Mouse (Mus musculus) cerebellum, adult (tissue): ENCODE data around the gene Nabp1.
"Not testable (repeated sequence)": the region's sequence is repeated elsewhere in the genome, so short reads cannot be mapped to it uniquely, and the experiment has no call there.

Source experiments
- ATAC-seq: cut with Nextera tagmentation; 2 replicates; pipeline ENCODE4 v1.9.2; 2017; ENCODE audit warnings: mild to moderate bottlenecking, moderate library complexity, mixed read lengths; ENCODE audit not compliant: insufficient number of reproducible peaks, low FRiP score, low TSS enrichment

Nabp1 gene

DNA sequence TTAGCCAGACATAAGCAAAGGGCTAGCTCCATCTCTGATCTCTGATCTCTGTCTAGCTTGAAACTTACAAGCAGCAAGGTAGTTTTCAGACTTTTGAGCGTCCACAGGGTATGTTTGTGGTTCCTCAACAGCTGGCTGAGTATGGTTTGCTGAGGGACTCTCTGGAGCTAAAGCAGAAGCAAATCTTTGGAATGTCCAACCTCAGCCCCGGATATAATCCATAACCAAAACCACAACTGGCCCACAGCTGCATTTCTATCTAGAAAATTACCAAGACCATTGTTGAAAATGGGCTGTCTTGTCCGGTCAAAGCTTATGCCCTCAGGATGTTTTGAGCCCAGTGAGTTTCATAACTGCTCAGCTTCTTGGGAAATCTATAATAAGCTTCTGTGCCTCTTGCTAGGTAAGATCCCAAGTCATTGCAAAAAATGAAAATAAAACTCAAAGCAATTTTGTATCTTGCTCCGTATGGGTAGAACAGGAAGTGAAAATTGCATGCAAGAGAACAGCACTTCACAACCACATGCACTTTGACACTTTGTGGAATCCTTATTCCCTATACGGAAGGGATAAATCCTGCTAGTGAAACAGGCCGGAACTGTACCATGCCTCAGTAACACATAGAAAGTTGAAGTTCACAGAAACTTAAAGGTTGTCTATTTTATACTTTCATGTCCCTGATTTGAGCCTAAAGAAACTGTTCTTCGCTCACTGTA lies 15.5 kb upstream of the Nabp1 start:
- ATAC-seq = no peak

DNA sequence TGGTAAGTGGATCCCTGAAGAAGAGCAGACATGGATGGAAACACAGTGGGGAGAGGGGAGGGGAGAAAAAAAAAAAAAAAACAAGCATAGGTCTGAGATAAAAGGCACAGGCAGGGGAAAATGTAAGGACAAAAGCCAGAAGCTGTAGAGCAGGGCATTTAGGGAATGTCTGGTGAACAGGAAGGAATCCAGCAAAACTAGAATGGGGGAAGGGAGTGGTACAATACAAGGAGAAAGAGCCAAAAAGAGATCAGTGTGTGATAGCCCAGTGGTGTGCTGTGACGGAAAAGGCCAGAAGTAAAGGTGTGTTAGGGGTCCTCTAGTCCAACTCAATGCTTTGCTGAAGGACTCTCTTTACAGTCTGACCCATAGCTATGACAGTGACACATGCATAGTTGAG lies 8.1 kb upstream of the Nabp1 start:
- no peak for ATAC-seq

DNA sequence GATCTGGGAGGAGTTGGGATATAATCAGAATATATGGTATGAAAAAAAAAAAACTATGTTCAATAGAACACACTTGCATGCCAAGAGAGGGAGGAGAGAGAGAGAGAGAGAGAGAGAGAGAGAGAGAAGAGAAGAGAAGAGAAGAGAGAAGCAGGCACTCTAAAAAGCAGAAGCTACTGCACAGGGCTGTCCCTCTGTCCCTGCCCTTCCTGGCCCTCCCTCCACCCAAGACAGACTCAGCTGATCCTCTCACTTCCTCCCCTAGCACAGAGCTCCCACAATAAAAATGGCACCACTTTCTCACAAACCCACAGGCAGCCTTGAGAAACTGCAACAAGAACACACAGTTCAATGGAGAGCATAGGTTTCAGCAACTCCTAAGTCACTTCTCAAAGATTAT lies 2.2 kb upstream of the Nabp1 start:
- ATAC-seq = no peak

DNA sequence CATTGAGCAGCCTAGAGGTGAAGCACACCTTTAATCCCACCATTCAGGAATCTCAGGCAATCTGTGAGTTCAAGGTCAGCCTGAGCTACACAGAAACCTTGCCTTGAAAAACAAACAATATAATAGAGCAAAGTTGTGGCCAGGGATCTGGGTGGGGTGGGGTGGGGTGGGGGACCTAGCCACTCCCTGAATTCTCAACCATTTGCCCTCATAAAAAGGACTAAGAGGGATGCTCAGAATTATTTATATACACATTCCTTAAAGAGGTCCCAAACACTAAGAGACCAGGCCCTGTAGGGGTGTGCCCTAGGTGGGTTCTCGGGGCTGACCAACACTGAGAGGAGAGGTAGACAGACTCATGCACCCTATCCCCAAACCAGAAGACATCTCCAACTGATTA lies 1.5 kb upstream of the Nabp1 start:
- ATAC-seq = no peak

DNA sequence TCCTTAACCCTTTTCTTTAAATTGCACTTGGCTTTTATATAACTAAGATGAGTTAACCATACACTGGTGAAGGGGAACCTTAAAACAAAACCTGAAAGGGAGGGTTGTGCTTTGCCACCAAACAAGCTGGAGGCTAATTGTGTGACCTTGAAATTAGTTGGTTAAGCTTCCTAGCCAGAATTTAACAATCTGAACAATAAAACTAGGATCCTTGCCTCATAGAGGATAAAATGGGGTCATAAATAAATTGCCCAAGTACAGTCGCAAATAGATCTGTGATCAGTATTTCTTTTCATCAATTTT lies 753 bp upstream of the Nabp1 start:
- ATAC-seq = no peak

DNA sequence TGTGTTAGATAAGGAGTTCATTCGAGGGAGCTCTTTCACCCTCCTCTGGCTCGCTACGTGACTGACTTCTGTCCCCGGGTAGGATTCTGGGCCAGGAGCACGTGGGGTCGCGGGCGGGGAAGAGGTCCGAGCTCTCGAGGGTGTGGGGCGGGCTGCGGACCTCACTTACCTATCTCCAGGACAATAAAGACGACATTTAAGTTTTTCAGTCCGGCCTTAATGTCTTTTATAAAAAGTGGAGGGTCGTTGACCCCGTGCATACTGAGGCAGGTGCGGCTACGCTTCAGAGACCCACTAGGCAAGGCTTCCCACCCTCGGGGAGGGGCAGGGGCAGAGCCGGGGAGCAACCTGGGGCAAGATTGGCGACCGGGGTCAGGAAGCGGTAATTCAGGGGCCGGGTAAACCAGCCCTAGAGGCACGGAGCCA lies 556 bp downstream of the Nabp1 start:
- ATAC-seq = peak; percentile 18

DNA sequence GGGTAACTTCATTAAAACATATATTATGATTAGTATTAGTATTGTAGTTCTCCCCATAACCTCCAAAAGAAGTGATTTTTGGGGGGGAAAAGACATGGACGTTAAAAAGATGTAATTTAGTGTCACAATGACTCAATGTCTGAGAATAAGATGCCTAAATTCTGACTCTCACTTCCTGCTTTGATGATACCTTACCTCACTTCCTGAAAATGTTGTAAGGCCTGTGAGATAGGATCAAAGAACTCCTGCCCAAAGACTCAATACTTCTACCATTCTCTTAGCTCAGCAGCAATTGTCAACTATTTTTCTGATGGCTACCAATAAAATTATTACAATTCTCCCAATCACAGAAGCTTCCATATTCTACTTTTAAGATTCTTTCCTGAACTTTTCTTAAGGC lies 1.8 kb downstream of the Nabp1 start:
- no peak for ATAC-seq

DNA sequence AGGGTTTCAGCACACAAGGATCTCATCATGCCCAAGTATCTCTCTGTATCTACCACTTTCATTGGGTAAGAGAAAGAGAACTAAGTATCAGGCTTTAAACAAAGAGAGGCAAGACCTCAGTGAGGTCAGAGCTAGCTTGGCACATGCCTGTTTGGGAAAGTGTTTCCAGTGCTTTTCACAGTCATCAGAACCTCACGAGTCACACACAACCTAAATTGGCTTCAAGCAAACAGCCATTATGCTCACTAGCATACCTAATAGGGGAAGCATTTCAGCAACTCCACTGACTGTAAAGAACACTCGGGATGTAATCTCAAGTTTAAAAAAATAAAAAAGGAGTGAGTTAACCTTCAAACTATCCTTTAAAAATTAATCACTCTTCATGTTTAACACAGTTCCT lies 10.1 kb downstream of the Nabp1 start:
- ATAC-seq = no peak

DNA sequence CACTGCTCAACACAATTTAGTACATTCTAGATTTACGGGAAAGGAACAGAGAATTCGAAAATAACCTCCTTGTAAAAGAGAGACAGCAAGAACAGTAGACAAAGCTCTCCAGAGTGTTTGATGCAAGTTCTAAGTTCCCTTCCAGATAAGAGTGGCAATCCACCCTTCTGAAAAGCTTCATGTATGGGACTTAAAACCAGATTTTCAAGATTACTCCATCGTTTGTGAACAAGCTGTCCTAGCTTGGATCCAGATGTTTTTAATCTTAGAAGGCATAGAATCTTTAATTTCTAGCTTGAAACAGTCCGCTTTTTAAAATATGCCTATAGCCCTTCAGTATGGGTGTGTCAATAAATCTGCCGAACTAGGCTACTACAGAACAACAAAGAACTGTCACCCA lies 11.0 kb downstream of the Nabp1 start:
- no peak for ATAC-seq

DNA sequence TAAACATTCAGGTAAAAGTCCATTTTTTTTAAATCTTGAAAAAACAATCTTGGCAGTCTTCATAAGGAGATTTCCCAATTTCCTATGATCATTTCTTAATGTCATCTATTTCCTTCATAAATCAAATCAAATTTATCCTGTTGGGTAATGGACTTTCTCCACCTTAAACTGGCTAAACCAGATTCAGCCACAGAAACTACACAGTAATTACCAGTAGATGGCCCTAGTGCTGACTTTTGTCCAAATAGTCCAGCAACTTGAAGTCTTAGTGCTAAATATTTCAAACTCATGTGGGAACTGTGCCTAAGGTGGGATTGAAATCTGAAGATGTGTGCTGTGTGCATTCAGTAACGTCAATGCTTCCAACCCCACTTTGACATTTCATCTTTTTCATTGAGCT lies 11.8 kb downstream of the Nabp1 start:
- ATAC-seq = no peak

DNA sequence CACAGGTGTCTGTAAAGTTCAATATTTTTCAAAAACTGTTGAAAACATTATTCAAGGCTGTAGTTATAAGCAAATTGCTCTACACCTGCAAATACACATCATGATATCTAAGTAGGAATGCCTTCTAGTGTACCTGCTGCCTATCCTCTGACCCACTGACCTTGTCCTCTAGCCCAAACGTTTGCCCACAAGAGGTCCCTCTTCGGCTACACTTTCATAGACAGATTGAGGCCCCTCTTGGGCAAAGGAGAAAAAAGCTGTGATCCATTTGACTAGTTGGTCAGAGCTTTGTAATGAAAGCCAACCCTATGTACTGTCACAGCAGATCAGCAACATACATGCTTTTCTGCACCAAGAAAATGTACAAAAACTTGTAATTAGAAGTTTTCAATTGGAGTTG lies 12.9 kb downstream of the Nabp1 start:
- no peak for ATAC-seq

DNA sequence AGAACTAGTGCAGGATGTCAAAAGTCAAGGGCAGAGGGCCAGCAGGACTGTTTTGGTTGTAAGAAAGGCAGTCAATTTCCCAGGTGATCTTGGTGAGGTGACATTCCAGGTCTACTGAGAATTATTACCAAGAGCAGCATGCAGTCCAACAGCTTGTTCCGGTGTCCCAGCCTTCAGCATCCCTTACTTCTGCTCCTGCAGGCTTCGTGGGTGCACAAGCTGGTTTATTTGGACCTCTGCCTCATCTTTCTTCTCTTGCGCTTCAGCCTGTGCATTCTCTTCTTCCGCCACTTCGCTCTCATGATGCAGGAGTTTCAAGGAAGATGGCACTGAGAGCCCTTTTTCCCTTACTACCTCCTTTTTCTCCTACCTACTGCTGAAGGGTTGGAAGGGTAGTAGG lies 15.2 kb downstream of the Nabp1 start:
- no peak for ATAC-seq

DNA sequence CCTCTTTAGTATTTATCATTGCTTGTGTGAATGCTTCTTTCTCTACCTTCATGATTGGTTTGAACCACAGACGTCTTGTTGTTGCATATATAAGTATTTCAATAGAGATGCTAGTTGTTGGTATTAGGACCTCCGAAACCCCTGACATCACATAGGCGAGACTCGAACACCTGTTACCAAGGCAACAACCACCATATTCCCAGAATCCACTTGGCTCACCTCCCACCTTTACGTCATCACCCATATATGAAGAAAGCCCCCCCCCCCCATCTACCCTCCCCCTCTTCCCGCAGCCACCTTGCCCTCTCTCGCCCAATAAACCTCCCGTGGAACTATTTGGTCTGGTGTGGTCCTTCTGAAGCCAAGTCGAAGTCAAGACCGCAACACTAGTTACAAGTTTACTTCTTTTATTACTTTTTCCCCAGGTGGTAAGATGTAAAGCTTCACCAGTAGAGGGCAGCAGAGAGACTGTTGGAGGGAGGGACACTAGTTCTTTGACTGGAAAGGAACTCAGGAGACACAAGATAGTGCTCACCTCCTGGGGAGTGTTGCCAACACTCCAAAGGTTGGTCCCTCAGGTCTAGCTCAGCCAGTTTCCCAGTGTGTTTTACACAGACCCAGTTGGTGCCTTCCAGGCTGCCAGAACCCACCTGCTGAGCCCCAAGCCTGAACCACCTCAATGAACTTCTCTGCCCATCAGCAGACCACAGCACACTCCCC lies 19.3 kb downstream of the Nabp1 start:
- peak; percentile 68 for ATAC-seq

DNA sequence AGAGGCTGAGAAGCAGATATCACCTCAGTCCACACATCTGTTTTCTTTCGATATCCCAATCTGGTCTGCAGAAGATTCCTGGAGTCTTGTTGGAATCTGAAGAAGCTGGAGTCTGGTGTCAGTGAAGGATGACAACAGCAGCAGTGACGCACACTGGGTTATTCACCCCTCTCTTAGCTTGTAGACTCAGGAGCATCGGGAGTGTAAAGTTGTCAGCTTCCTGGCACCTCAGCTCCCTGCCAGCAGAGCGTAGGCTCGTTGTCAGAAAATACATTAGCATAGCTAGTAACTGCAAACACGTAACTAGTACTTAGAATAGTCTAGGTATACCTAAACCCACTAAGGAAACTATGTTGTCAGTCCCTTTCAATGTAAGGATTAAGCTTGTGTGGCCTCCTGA lies 20.1 kb downstream of the Nabp1 start:
- no peak for ATAC-seq

DNA sequence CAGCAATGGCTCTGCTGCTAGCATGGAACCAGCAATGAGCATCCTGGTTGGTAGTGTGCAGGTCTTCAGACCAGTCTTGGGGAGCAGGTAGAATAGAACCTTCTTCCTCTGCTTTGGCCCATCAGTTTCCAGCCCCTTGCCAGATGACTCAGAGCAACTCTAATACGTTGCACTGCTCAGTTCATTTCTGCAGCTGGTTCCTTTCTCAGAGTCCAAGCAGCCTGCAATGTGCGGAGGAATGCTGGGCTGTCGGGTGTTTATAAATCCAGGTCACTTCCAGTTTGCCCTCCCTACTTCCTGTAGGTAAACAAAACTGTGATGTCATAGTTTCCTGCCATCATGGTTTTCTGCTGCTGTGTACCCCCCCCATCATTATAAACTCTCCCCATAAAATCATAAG lies 21.0 kb downstream of the Nabp1 start:
- ATAC-seq = no peak

DNA sequence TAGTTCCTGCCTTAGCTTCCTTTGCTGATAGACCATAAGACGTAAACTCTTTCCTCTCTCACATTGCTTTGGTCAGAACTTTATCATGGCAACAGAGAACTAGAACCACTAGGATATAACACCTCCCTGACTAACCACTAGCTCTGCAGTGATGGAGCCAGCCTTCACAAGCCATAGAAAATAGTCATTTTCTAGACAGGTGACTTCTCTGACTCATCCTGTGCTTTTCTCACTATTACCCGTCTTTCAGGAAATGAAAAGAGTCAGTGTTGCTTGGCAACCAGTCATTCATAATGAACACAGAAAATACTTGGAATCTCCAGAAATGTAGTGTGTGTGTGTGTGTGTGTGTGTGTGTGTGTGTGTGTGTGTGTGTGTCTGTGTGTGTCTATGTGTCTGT lies 29.4 kb downstream of the Nabp1 start:
- ATAC-seq = no peak

DNA sequence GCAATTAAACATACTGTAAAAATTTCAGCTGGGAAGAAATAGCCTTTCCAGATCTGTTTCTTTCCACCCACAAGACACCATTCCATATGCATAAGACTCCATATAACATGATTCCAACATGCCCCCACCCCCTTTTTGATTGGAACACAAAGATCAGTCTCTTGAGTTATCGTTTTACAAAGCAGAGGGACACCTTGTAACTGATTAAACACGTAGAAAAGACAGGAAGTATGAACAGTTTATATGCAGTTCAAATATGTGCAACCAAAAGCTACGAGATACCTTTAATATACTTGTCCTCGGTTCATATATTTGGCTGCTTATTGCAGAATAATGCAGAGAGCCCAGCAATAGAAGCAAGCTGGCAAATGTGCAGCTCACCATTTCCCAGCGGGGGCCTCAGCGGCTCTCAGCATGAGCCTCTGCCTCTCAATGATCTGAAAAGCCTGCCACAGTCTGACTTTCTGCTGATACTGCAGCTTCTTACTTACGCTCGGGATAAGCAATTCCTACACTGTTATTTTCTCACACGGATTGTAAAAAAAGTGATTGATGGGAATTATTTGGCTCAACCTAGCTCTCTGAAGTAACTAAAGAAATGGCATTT lies 32.3 kb downstream of the Nabp1 start:
- ATAC-seq = peak; percentile 70

DNA sequence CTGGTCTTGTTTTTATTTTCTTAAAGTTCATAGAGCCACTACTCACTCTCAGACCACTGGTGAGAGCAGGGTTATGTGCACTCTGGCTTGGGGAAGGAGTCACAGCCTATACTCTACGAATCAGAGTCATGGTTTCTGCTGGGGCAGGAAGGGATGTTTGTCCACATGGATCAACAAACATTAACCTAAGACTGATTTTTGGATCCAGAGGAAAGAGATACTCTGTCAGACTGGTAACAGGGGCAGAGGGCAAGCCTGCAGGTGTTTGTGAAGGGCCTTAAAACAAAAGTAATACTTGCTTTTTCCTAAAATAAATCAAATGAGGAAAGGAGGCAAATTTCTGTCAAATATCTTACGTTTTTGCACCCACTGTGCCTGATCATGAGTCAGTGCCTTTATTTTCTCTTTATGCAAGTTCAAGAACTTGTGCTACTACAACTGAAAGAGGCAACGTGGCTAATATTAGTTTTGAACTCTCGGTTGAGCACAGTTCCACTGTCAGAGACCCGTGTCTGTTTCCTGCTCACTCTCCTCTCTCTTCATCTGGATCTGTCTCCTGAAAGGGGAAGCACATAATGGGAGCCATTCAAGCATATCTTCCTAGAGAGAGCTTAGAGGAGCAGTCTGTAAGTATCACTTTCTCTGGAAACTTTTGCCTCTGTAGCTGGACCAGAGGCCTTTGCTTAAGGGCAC lies 32.9 kb downstream of the Nabp1 start:
- 0 out of 2 replicates have a peak, but pooled peaks have one; percentile 31 for ATAC-seq

DNA sequence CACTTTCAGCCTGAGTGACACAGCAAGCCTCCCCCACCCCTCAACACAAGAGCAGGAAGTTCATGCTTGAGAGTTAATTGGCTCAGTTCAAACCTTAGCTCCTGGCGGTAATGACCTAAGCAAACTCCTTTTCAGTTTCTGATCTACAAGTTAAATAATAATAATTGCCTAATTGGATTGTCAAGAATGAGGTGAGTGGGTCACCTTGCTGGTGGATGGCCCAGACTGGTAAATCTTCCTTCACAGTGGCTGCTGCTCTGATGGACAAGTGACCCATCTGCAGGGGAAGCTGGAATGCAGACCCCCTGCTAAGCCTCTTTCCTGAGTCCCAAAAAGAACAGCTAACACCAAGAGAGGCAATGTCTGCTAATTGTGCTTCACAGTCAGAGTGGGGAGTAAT lies 48.5 kb downstream of the Nabp1 start:
- no peak for ATAC-seq

DNA sequence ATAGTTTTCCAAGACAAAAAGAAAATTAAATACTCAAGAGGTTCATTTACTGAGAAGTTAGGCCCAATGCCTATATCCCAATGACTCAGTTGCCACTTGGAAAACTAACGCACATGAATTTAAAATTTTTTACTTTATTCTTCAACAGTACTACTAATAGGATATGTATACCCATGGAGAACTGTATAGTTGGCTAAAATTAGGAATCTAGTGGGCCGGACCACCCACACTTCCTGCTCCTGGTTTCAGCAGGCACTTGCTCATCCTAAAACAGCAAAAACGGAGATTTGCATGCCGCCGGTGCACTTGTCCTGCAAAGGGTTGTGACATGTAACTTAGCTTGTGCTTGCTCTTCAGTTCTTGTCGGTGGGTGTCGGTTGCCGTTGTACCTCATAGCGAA lies 51.9 kb downstream of the Nabp1 start:
- no peak for ATAC-seq

DNA sequence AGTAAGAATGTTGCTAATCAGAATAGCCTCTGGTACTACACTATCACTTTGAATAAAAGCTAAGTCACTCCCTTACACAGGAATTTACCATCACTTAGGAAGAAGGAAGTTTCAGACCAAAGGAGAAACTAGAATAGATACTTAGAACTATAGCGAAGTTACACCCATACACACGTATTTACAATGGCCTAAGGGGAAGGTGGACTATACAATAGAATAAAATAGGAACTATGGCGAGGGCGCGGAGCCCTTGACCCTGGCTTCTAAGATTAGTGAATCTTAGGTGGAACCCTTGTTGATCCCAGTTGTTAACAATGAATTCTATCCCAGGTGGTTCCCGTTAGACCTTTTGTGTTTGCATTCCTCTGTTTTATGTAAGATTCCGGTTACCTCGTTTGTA lies 57.2 kb downstream of the Nabp1 start:
- ATAC-seq = not testable (repeated sequence)
